ENCODE assay signal across 15 mouse cellular contexts in genomic region chrX:19201383-19201782, GRCm38 (mm10).
DNase-seq lines count a peak whose midpoint lies in the region; ATAC-seq and TF ChIP-seq lines count a peak whose summit lies in the region.
"Had no signal": no experiment of that assay in that cellular context is flagged by ENCODE, and none has a peak within 500 bp of the region (broad histone marks: within the 10 kb centered on the region; RNA-seq: fewer than 3 reads in every experiment).

No protein-coding gene starts in this region.

- no peaks in the 10 kb centered on the region for H3K27me3 ChIP-seq in heart, adult 2 months (ENCODE audit: control insufficient read depth, insufficient read depth, low read length)
- H3K27me3 ChIP-seq in Patski, result peaks cover 3% of the 10 kb centered on the region
- H3K27me3 ChIP-seq in stomach, postnatal 0 days (ENCODE audit: control insufficient read depth, insufficient read depth, low read length), result no peaks in the 10 kb centered on the region
- H3K27me3 ChIP-seq: kidney, embryonic 15.5 days; neural tube, embryonic 15.5 days had no signal

- H3K79me2 ChIP-seq in heart, adult 2 months (replicated peaks; ENCODE audit: control insufficient read depth, insufficient read depth, low read length), result no peaks in the 10 kb centered on the region

- POLR2A ChIA-PET in Patski (lab: Charles Lee), result interaction anchor here (0.7 kb wide), 1 partner anchor 21 kb away, joined by 3 read pairs; no protein-coding TSS in a partner anchor

- no peaks in the 10 kb centered on the region for H3K4me1 ChIP-seq in heart, adult 2 months (ENCODE audit: control insufficient read depth, insufficient read depth, low read length)
- H3K4me1 ChIP-seq in stomach, postnatal 0 days (replicated peaks; ENCODE audit: control insufficient read depth, insufficient read depth), result no peaks in the 10 kb centered on the region
- H3K4me1 ChIP-seq: kidney, embryonic 15.5 days; limb, embryonic 10.5 days; neural tube, embryonic 15.5 days had no signal

- no peak for DNase-seq in heart, adult 2 months
- DNase-seq in heart, postnatal 36 days, result no peak
- peak; percentile 8 for DNase-seq in lung, postnatal 36 days
- no peak for DNase-seq in lung, postnatal 25 days (ENCODE audit: low spot score)
- no peak for DNase-seq in Patski (ENCODE audit: low read depth, low spot score)
- no peak for DNase-seq in stomach, postnatal 0 days (ENCODE audit: low spot score)
- DNase-seq in thymus, postnatal 25 days, result no peak
- DNase-seq: heart, postnatal 10 days; lung, postnatal 10 days had no signal

- 66% methylated on average over 1 of the region's 1 CpGs for WGBS in heart, adult 2 months
- 85% methylated on average over 1 of the region's 1 CpGs for WGBS in stomach, postnatal 0 days

- no peak overlapping the region for H3K9ac ChIP-seq in heart, adult 2 months (ENCODE audit: low read depth, low read length)
- no peak overlapping the region for H3K9ac ChIP-seq in stomach, postnatal 0 days (ENCODE audit: low read length)
- H3K9ac ChIP-seq: kidney, embryonic 15.5 days; neural tube, embryonic 15.5 days had no signal

- no peaks in the 10 kb centered on the region for H3K36me3 ChIP-seq in heart, adult 2 months (ENCODE audit: control insufficient read depth, insufficient read depth, low read length)
- H3K36me3 ChIP-seq in stomach, postnatal 0 days (ENCODE audit: control insufficient read depth, insufficient read depth, low read length), result no peaks in the 10 kb centered on the region
- H3K36me3 ChIP-seq: kidney, embryonic 15.5 days; limb, embryonic 10.5 days; neural tube, embryonic 15.5 days had no signal

- no peak for TF ChIP-seq EP300 in heart, adult 2 months (IDR thresholded peaks at IDR 0.05; ENCODE audit: insufficient read depth, low read depth, low read length)
- TF ChIP-seq EP300 in stomach, postnatal 0 days (optimal IDR thresholded peaks at IDR 0.05), result no peak

- no peak overlapping the region for H3K27ac ChIP-seq in heart, adult 2 months
- H3K27ac ChIP-seq in stomach, postnatal 0 days (replicated peaks), result no peak overlapping the region
- H3K27ac ChIP-seq: hindbrain, postnatal 0 days; kidney, embryonic 15.5 days; limb, embryonic 10.5 days; neural tube, embryonic 15.5 days had no signal

- ATAC-seq in Patski, result no peak
- ATAC-seq in stomach, postnatal 0 days (ENCODE audit: low FRiP score, low TSS enrichment), result no peak
- ATAC-seq: activated CD4-positive, CD25-positive, alpha-beta regulatory T cell, adult 4 months; forebrain, embryonic 16.5 days; hindbrain, postnatal 0 days had no signal

- CTCF ChIA-PET in Patski (lab: Charles Lee), result interaction anchor here (0.7 to 1.6 kb wide), 5 partner anchors 23 to 46 kb away, joined by 3 to 4 read pairs (median 3); no protein-coding TSS in a partner anchor

- H3K9me3 ChIP-seq in stomach, postnatal 0 days (ENCODE audit: control insufficient read depth, low read length), result no peaks in the 10 kb centered on the region
- H3K9me3 ChIP-seq: kidney, embryonic 15.5 days; limb, embryonic 10.5 days; neural tube, embryonic 15.5 days had no signal

- no peak overlapping the region for H3K4me2 ChIP-seq in stomach, postnatal 0 days (replicated peaks; ENCODE audit: low read depth)
- H3K4me2 ChIP-seq: kidney, embryonic 15.5 days; neural tube, embryonic 15.5 days had no signal

- in situ Hi-C loops in Patski (cut with MboI; ENCODE audit: low pct_unique_long_range_greater_than_20kb), result loop anchor here (5.0 kb wide), 1 partner anchor 319 kb away; no protein-coding TSS in a partner anchor

- no peak overlapping the region for H3K4me3 ChIP-seq in heart, adult 2 months
- H3K4me3 ChIP-seq in stomach, postnatal 0 days (ENCODE audit: low read depth, low read length), result no peak overlapping the region
- H3K4me3 ChIP-seq: kidney, embryonic 15.5 days; limb, embryonic 10.5 days; neural tube, embryonic 15.5 days had no signal

- TF ChIP-seq CTCF in heart, adult 2 months (IDR thresholded peaks at IDR 0.05), result peak; percentile 58
- peak; percentile 50 for TF ChIP-seq CTCF in Patski (IDR thresholded peaks at IDR 0.05)
- peak; percentile 56 for TF ChIP-seq CTCF in stomach, postnatal 0 days (IDR thresholded peaks at IDR 0.05; ENCODE audit: low read depth)

- no peak for TF ChIP-seq POLR2A in heart, adult 2 months (IDR thresholded peaks at IDR 0.05; ENCODE audit: insufficient read depth, low read depth, low read length)

- intact Hi-C loops in heart, adult 2 months (cut with DNase I), result loop anchor here (10.0 kb wide), 1 partner anchor 317 kb away; no protein-coding TSS in a partner anchor
- intact Hi-C loops in heart, postnatal 36 days (cut with DNase I), result no loop called here
